Mouse (Mus musculus): ENCODE results near the gene Ccl22. TPM values are rescaled to one million over a fixed set of nuclear protein-coding genes. Genes with fewer than 3 reads are reported as not detected.
A peak's percentile ranks its signal among the peaks of the same experiment; 100 is the strongest.

The Ccl22 gene
- polyA plus RNA-seq, 1 experiment from 2014 or later = not detected

GRCm38 (mm10) chr8:94734735-94735350 lies 10.5 kb upstream of the Ccl22 start:
- H3K27me3 ChIP-seq (replicated peaks) = no peaks in the 10 kb centered on the region
- H3K36me3 ChIP-seq = no peaks in the 10 kb centered on the region
- peak overlapping the region; percentile 31; the same call in 1 of the 2 replicates for H3K27ac ChIP-seq (ENCODE audit: poor library complexity, severe bottlenecking)
- H3K4me2 ChIP-seq = no peak overlapping the region
- H3K4me3 ChIP-seq = no peak overlapping the region
- 77% methylated on average over 7 of the region's 7 CpGs for WGBS
- H3K4me1 ChIP-seq (replicated peaks) = peaks cover 15% of the 10 kb centered on the region; the same call in 1 of the 2 replicates
- H3K9ac ChIP-seq = no peak overlapping the region
- no peak for ATAC-seq (ENCODE audit: insufficient number of reproducible peaks, low FRiP score)
- H3K9me3 ChIP-seq (replicated peaks) = no peaks in the 10 kb centered on the region

- Histone ChIP-seq H3K4me3 (no peak overlapping the region), H3K4me2 (peak overlapping the region; percentile 51), H3K27me3 (replicated peaks) (no peaks in the 10 kb centered on the region), H3K9me3 (replicated peaks) (peaks cover under 1% of the 10 kb centered on the region), H3K9ac (0 out of 2 replicates have a peak overlapping the region, but pooled peaks have one; percentile 38), H3K27ac (ENCODE audit: poor library complexity, severe bottlenecking) (no peak overlapping the region), H3K4me1 (replicated peaks) (peaks cover 15% of the 10 kb centered on the region; the same call in 1 of the 2 replicates), H3K36me3 (no peaks in the 10 kb centered on the region)
- WGBS = 48% methylated on average over 5 of the region's 5 CpGs
- no peak for ATAC-seq (ENCODE audit: insufficient number of reproducible peaks, low FRiP score)
Measured at GRCm38 (mm10) chr8:94735426-94736094, 9.8 kb upstream of the Ccl22 start.

GRCm38 (mm10) chr8:94739829-94740228 lies 5.6 kb upstream of the Ccl22 start:
- Histone ChIP-seq H3K4me3 (no peak overlapping the region), H3K9me3 (replicated peaks) (peaks cover 6% of the 10 kb centered on the region), H3K9ac (no peak overlapping the region), H3K27me3 (replicated peaks) (no peaks in the 10 kb centered on the region), H3K27ac (ENCODE audit: poor library complexity, severe bottlenecking) (no peak overlapping the region), H3K4me2 (no peak overlapping the region), H3K4me1 (replicated peaks) (peaks cover 4% of the 10 kb centered on the region; the same call in 1 of the 2 replicates), H3K36me3 (no peaks in the 10 kb centered on the region)
- WGBS = 81% methylated on average over 6 of the region's 6 CpGs
- no peak for ATAC-seq (ENCODE audit: insufficient number of reproducible peaks, low FRiP score)

GRCm38 (mm10) chr8:94740591-94740990 lies 4.8 kb upstream of the Ccl22 start:
- Histone ChIP-seq H3K27ac (ENCODE audit: poor library complexity, severe bottlenecking) (no peak overlapping the region), H3K9ac (no peak overlapping the region), H3K4me2 (no peak overlapping the region), H3K4me1 (replicated peaks) (peaks cover 3% of the 10 kb centered on the region; the same call in 1 of the 2 replicates), H3K27me3 (replicated peaks) (no peaks in the 10 kb centered on the region), H3K36me3 (no peaks in the 10 kb centered on the region), H3K9me3 (replicated peaks) (peaks cover 6% of the 10 kb centered on the region), H3K4me3 (no peak overlapping the region)
- ATAC-seq (ENCODE audit: insufficient number of reproducible peaks, low FRiP score) = no peak
- WGBS = 86% methylated on average over 3 of the region's 3 CpGs

- Histone ChIP-seq H3K4me1 (replicated peaks) (no peaks in the 10 kb centered on the region), H3K9ac (no peak overlapping the region), H3K27me3 (replicated peaks) (0 out of 2 replicates have a peak, but pooled peaks cover 2% of the 10 kb centered on the region)
Measured at GRCm38 (mm10) chr8:94741726-94742125, 3.7 kb upstream of the Ccl22 start.

GRCm38 (mm10) chr8:94744484-94744883 lies 906 bp upstream of the Ccl22 start:
- no peak overlapping the region for H3K27ac ChIP-seq (ENCODE audit: poor library complexity, severe bottlenecking)
- WGBS = 89% methylated on average over 5 of the region's 5 CpGs
- H3K4me3 ChIP-seq = no peak overlapping the region
- H3K9me3 ChIP-seq (replicated peaks) = peaks cover 6% of the 10 kb centered on the region
- H3K36me3 ChIP-seq = no peaks in the 10 kb centered on the region
- H3K9ac ChIP-seq = no peak overlapping the region
- H3K4me2 ChIP-seq = no peak overlapping the region
- ATAC-seq (ENCODE audit: insufficient number of reproducible peaks, low FRiP score) = no peak
- no peaks in the 10 kb centered on the region for H3K4me1 ChIP-seq (replicated peaks)
- peaks cover 11% of the 10 kb centered on the region; the same call in 1 of the 2 replicates for H3K27me3 ChIP-seq (replicated peaks)

More at GRCm38 (mm10) chr8:94741726-94742125, 3.7 kb upstream of the Ccl22 start:
- WGBS = 87% methylated on average over 4 of the region's 4 CpGs
- H3K27ac ChIP-seq (ENCODE audit: poor library complexity, severe bottlenecking) = no peak overlapping the region
- peaks cover 6% of the 10 kb centered on the region for H3K9me3 ChIP-seq (replicated peaks)
- H3K4me3 ChIP-seq = no peak overlapping the region
- no peak for ATAC-seq (ENCODE audit: insufficient number of reproducible peaks, low FRiP score)
- H3K36me3 ChIP-seq = no peaks in the 10 kb centered on the region
- no peak overlapping the region for H3K4me2 ChIP-seq

GRCm38 (mm10) chr8:94744972-94745371 lies 418 bp upstream of the Ccl22 start:
- WGBS = 77% methylated on average over 9 of the region's 9 CpGs
- no peak overlapping the region for H3K9ac ChIP-seq
- H3K27me3 ChIP-seq (replicated peaks) = peaks cover 16% of the 10 kb centered on the region
- no peak overlapping the region for H3K27ac ChIP-seq (ENCODE audit: poor library complexity, severe bottlenecking)
- peaks cover 6% of the 10 kb centered on the region for H3K9me3 ChIP-seq (replicated peaks)
- no peaks in the 10 kb centered on the region for H3K4me1 ChIP-seq (replicated peaks)
- no peaks in the 10 kb centered on the region for H3K36me3 ChIP-seq
- H3K4me3 ChIP-seq = no peak overlapping the region
- no peak overlapping the region for H3K4me2 ChIP-seq
- ATAC-seq (ENCODE audit: insufficient number of reproducible peaks, low FRiP score) = no peak

- no peak overlapping the region for H3K9ac ChIP-seq
- ATAC-seq (ENCODE audit: insufficient number of reproducible peaks, low FRiP score) = no peak
- no peaks in the 10 kb centered on the region for H3K9me3 ChIP-seq (replicated peaks)
- H3K4me2 ChIP-seq = no peak overlapping the region
- 76% methylated on average over 8 of the region's 8 CpGs for WGBS
- H3K36me3 ChIP-seq = no peaks in the 10 kb centered on the region
- peaks cover 16% of the 10 kb centered on the region for H3K27me3 ChIP-seq (replicated peaks)
- H3K4me3 ChIP-seq = no peak overlapping the region
- no peak overlapping the region for H3K27ac ChIP-seq (ENCODE audit: poor library complexity, severe bottlenecking)
- H3K4me1 ChIP-seq (replicated peaks) = no peaks in the 10 kb centered on the region
Measured at GRCm38 (mm10) chr8:94746832-94747231, 1.4 kb downstream of the Ccl22 start.

GRCm38 (mm10) chr8:94748363-94748762 lies 3.0 kb downstream of the Ccl22 start:
- Histone ChIP-seq H3K36me3 (no peaks in the 10 kb centered on the region), H3K4me1 (replicated peaks) (no peaks in the 10 kb centered on the region), H3K4me3 (no peak overlapping the region), H3K9ac (no peak overlapping the region), H3K27me3 (replicated peaks) (peaks cover 16% of the 10 kb centered on the region), H3K27ac (ENCODE audit: poor library complexity, severe bottlenecking) (no peak overlapping the region), H3K9me3 (replicated peaks) (no peaks in the 10 kb centered on the region), H3K4me2 (no peak overlapping the region)
- ATAC-seq (ENCODE audit: insufficient number of reproducible peaks, low FRiP score) = no peak
- WGBS = 53% methylated on average over 4 of the region's 4 CpGs

- Histone ChIP-seq H3K36me3 (no peaks in the 10 kb centered on the region), H3K4me3 (no peak overlapping the region), H3K4me1 (replicated peaks) (no peaks in the 10 kb centered on the region), H3K27ac (ENCODE audit: poor library complexity, severe bottlenecking) (no peak overlapping the region), H3K27me3 (replicated peaks) (peaks cover 16% of the 10 kb centered on the region), H3K9ac (no peak overlapping the region), H3K9me3 (replicated peaks) (no peaks in the 10 kb centered on the region), H3K4me2 (no peak overlapping the region)
- ATAC-seq (ENCODE audit: insufficient number of reproducible peaks, low FRiP score) = no peak
- WGBS = 73% methylated on average over 3 of the region's 3 CpGs
Measured at GRCm38 (mm10) chr8:94749942-94750341, 4.6 kb downstream of the Ccl22 start.

- 76% methylated on average over 10 of the region's 10 CpGs for WGBS
- ATAC-seq (ENCODE audit: insufficient number of reproducible peaks, low FRiP score) = no peak
- Histone ChIP-seq H3K4me2 (no peak overlapping the region), H3K9me3 (replicated peaks) (no peaks in the 10 kb centered on the region), H3K27ac (ENCODE audit: poor library complexity, severe bottlenecking) (no peak overlapping the region), H3K9ac (no peak overlapping the region), H3K27me3 (replicated peaks) (peaks cover 16% of the 10 kb centered on the region), H3K4me3 (no peak overlapping the region), H3K4me1 (replicated peaks) (no peaks in the 10 kb centered on the region), H3K36me3 (no peaks in the 10 kb centered on the region)
Measured at GRCm38 (mm10) chr8:94751023-94751849, 5.8 kb downstream of the Ccl22 start.
